Mouse (Mus musculus): ENCODE measurements around the gene Ssna1.

- no peak for TF ChIP-seq CTCF (IDR thresholded peaks at IDR 0.05)
- no peak; the same call in 1 of the 2 replicates for TF ChIP-seq EP300 (IDR thresholded peaks at IDR 0.05)
Observed at GRCm38 (mm10) chr2:25238106-25238505, 34.1 kb downstream of the Ssna1 start.
